Mouse (Mus musculus) kidney, embryonic 14.5 days (tissue): Measurements from ENCODE around the gene Kcnmb2. TPM values are rescaled to one million over a fixed set of nuclear protein-coding genes. Genes with fewer than 3 reads are reported as not detected.
A peak's percentile ranks its signal among the peaks of the same experiment; 100 is the strongest.

ENCODE experiments used
- ATAC-seq: fragments of 200-750 bp; cut with Nextera tagmentation; 2 replicates; pipeline ENCODE4 v1.8.0; 2017; ENCODE audit warnings: moderate number of reproducible peaks, mild to moderate bottlenecking, moderate TSS enrichment, moderate library complexity; ENCODE audit not compliant: low FRiP score, low TSS enrichment
- H3K27ac ChIP-seq: fragments of 300-500 bp; sonication (generic); 2 replicates; pipeline ENCODE4 v1.5.1; 2014; ENCODE audit warnings: low read depth, mild to moderate bottlenecking, low read length, moderate library complexity, mixed read lengths
- H3K27me3 ChIP-seq: fragments of 300-500 bp; sonication (generic); 2 replicates; pipeline ENCODE4 v1.6.1; 2014; ENCODE audit warnings: mild to moderate bottlenecking, low read length; ENCODE audit not compliant: control insufficient read depth, insufficient read depth
- H3K36me3 ChIP-seq: fragments of 300-500 bp; sonication (generic); 2 replicates; pipeline ENCODE4 v1.6.1; 2014; ENCODE audit warnings: low read length, mixed read lengths; ENCODE audit not compliant: control insufficient read depth, insufficient read depth
- H3K4me1 ChIP-seq: fragments of 300-500 bp; sonication (generic); 2 replicates; pipeline ENCODE4 v1.6.1; 2014; ENCODE audit warnings: low read length, mixed read lengths; ENCODE audit not compliant: control insufficient read depth, insufficient read depth
- H3K4me2 ChIP-seq: fragments of 300-500 bp; sonication (generic); replicated peaks from 2 replicates; pipeline ENCODE4 v1.6.1; 2014; ENCODE audit warnings: low read depth, mild to moderate bottlenecking, low read length
- H3K4me3 ChIP-seq: fragments of 300-500 bp; sonication (generic); 2 replicates; pipeline ENCODE4 v1.5.1; 2014; ENCODE audit warnings: mild to moderate bottlenecking, low read length
- H3K9ac ChIP-seq: fragments of 300-500 bp; sonication (generic); 2 replicates; pipeline ENCODE4 v1.6.1; 2014; ENCODE audit warnings: low read depth, mild to moderate bottlenecking, low read length, moderate library complexity
- H3K9me3 ChIP-seq: fragments of 300-500 bp; sonication (generic); 2 replicates; pipeline ENCODE4 v1.6.1; 2016; ENCODE audit warnings: low read length; ENCODE audit not compliant: control insufficient read depth
- WGBS: fragments of 180-500 bp; shearing (Covaris S2); extraction: QIAGEN DNeasy Blood & Tissue Kit; methylation state at CpG from one replicate; pipeline ENCODE4 v1.1.7; 2014; 5-methylcytosine and 5-hydroxymethylcytosine counted together
- polyA plus RNA-seq: library from polyadenylated mRNA; unstranded; fragments of >200 nt; fragmentation: Nextera tagmentation; extraction: Ambion mirVana; gene quantifications from 2 replicates; pipeline ENCODE4 v1.2.1, GENCODE M21; 2014

Gene Kcnmb2
- polyA plus RNA-seq, 1 experiment from 2014 or later: 2.7 TPM

GRCm38 (mm10) chr3:32144655-32145054, 242.3 kb downstream of the Kcnmb2 start:
- 62% methylated on average over 3 of the region's 3 CpGs for WGBS
- H3K9ac ChIP-seq: no peak overlapping the region
- no peaks in the 10 kb centered on the region for H3K4me1 ChIP-seq

GRCm38 (mm10) chr3:32147739-32148138, 245.4 kb downstream of the Kcnmb2 start:
- H3K4me3 ChIP-seq: no peak overlapping the region
- no peak overlapping the region for H3K4me2 ChIP-seq
- no peak for ATAC-seq
- WGBS: 92% methylated on average over 4 of the region's 4 CpGs
- H3K9ac ChIP-seq: no peak overlapping the region
- no peaks in the 10 kb centered on the region for H3K36me3 ChIP-seq
- H3K27me3 ChIP-seq: no peaks in the 10 kb centered on the region
- H3K9me3 ChIP-seq: no peaks in the 10 kb centered on the region
- H3K27ac ChIP-seq: no peak overlapping the region
- H3K4me1 ChIP-seq: no peaks in the 10 kb centered on the region

More at GRCm38 (mm10) chr3:32144655-32145054, 242.3 kb downstream of the Kcnmb2 start:
- Histone ChIP-seq H3K27me3 (no peaks in the 10 kb centered on the region), H3K4me2 (no peak overlapping the region), H3K27ac (no peak overlapping the region), H3K4me3 (no peak overlapping the region), H3K36me3 (no peaks in the 10 kb centered on the region), H3K9me3 (no peaks in the 10 kb centered on the region)
- no peak for ATAC-seq

- 57% methylated on average over 14 of the region's 14 CpGs for WGBS
- Histone ChIP-seq H3K9me3 (no peaks in the 10 kb centered on the region), H3K9ac (no peak overlapping the region), H3K27me3 (no peaks in the 10 kb centered on the region), H3K4me2 (no peak overlapping the region), H3K4me1 (no peaks in the 10 kb centered on the region), H3K36me3 (no peaks in the 10 kb centered on the region), H3K4me3 (no peak overlapping the region), H3K27ac (no peak overlapping the region)
- ATAC-seq: no peak
Measured at GRCm38 (mm10) chr3:32149851-32150570, 247.7 kb downstream of the Kcnmb2 start.

- peaks cover under 1% of the 10 kb centered on the region; the same call in 1 of the 2 replicates for H3K4me1 ChIP-seq
Measured at GRCm38 (mm10) chr3:32180519-32180918, 278.2 kb downstream of the Kcnmb2 start.

GRCm38 (mm10) chr3:32185855-32186522, 283.7 kb downstream of the Kcnmb2 start:
- no peak for ATAC-seq
- H3K4me2 ChIP-seq: no peak overlapping the region
- H3K9me3 ChIP-seq: no peaks in the 10 kb centered on the region
- H3K36me3 ChIP-seq: no peaks in the 10 kb centered on the region
- H3K4me3 ChIP-seq: no peak overlapping the region
- WGBS: 54% methylated on average over 2 of the region's 2 CpGs
- no peaks in the 10 kb centered on the region for H3K27me3 ChIP-seq
- H3K9ac ChIP-seq: no peak overlapping the region
- peaks cover 3% of the 10 kb centered on the region; the same call in 1 of the 2 replicates for H3K4me1 ChIP-seq
- no peak overlapping the region for H3K27ac ChIP-seq

More at GRCm38 (mm10) chr3:32180519-32180918, 278.2 kb downstream of the Kcnmb2 start:
- peak; percentile 60; the same call in 1 of the 2 replicates for ATAC-seq
- no peak overlapping the region for H3K9ac ChIP-seq
- no peaks in the 10 kb centered on the region for H3K9me3 ChIP-seq
- no peaks in the 10 kb centered on the region for H3K27me3 ChIP-seq
- no peak overlapping the region for H3K27ac ChIP-seq
- no peak overlapping the region for H3K4me3 ChIP-seq
- no peaks in the 10 kb centered on the region for H3K36me3 ChIP-seq
- WGBS: 53% methylated on average over 6 of the region's 6 CpGs
- H3K4me2 ChIP-seq: no peak overlapping the region

- H3K36me3 ChIP-seq: no peaks in the 10 kb centered on the region
- H3K4me2 ChIP-seq: no peak overlapping the region
- H3K4me3 ChIP-seq: no peak overlapping the region
- H3K9ac ChIP-seq: no peak overlapping the region
- peaks cover 3% of the 10 kb centered on the region; the same call in 1 of the 2 replicates for H3K4me1 ChIP-seq
- WGBS: 34% methylated on average over 5 of the region's 5 CpGs
- ATAC-seq: 0 out of 2 replicates have a peak, but pooled peaks have one; percentile 49
- no peaks in the 10 kb centered on the region for H3K9me3 ChIP-seq
- H3K27ac ChIP-seq: no peak overlapping the region
- H3K27me3 ChIP-seq: no peaks in the 10 kb centered on the region
Measured at GRCm38 (mm10) chr3:32188521-32188920, 286.2 kb downstream of the Kcnmb2 start.

- H3K4me1 ChIP-seq: peaks cover 3% of the 10 kb centered on the region; the same call in 1 of the 2 replicates
- no peaks in the 10 kb centered on the region for H3K27me3 ChIP-seq
- no peak overlapping the region for H3K4me3 ChIP-seq
- H3K36me3 ChIP-seq: no peaks in the 10 kb centered on the region
- H3K4me2 ChIP-seq: no peak overlapping the region
- H3K9me3 ChIP-seq: no peaks in the 10 kb centered on the region
- no peak overlapping the region for H3K9ac ChIP-seq
- no peak overlapping the region for H3K27ac ChIP-seq
- 100% methylated on average over 2 of the region's 2 CpGs for WGBS
- no peak for ATAC-seq
Measured at GRCm38 (mm10) chr3:32188955-32189354, 286.6 kb downstream of the Kcnmb2 start.

- Histone ChIP-seq H3K4me3 (no peak overlapping the region), H3K9ac (no peak overlapping the region), H3K36me3 (no peaks in the 10 kb centered on the region), H3K27ac (no peak overlapping the region), H3K9me3 (no peaks in the 10 kb centered on the region), H3K4me1 (peaks cover 3% of the 10 kb centered on the region; the same call in 1 of the 2 replicates), H3K27me3 (no peaks in the 10 kb centered on the region), H3K4me2 (no peak overlapping the region)
- WGBS: 60% methylated on average over 5 of the region's 5 CpGs
- no peak for ATAC-seq
Measured at GRCm38 (mm10) chr3:32189956-32190355, 287.6 kb downstream of the Kcnmb2 start.

GRCm38 (mm10) chr3:32194014-32194413, 291.7 kb downstream of the Kcnmb2 start:
- Histone ChIP-seq H3K4me2 (no peak overlapping the region), H3K36me3 (no peaks in the 10 kb centered on the region), H3K27me3 (no peaks in the 10 kb centered on the region), H3K4me1 (no peaks in the 10 kb centered on the region), H3K9ac (no peak overlapping the region), H3K27ac (no peak overlapping the region), H3K9me3 (no peaks in the 10 kb centered on the region), H3K4me3 (no peak overlapping the region)
- 90% methylated on average over 5 of the region's 5 CpGs for WGBS
- ATAC-seq: no peak
